Mouse (Mus musculus) cortical plate, adult 2 months (tissue): ENCODE data around the gene Tas2r144.

Experiments
- CTCF ChIP-seq: fragments of 200-500 bp; IDR thresholded peaks from 2 replicates; pipeline ENCODE4 v1.5.1; 2011; ENCODE audit warnings: mild to moderate bottlenecking, control low read depth, low read length; ENCODE audit not compliant: insufficient read depth; ENCODE audit errors: extremely low read depth
- POLR2A ChIP-seq: fragments of 200-500 bp; IDR thresholded peaks from 2 replicates; pipeline ENCODE4 v1.6.1; 2011; ENCODE audit warnings: mild to moderate bottlenecking, low read length, control low read depth; ENCODE audit not compliant: insufficient read depth; ENCODE audit errors: extremely low read depth

GRCm38 (mm10) chr6:42260430-42260829 is 45.3 kb downstream of the Tas2r144 start:
- TF ChIP-seq POLR2A: no peak
- no peak for TF ChIP-seq CTCF
